17 mouse cellular contexts compared by ENCODE assay signal in genomic region chr5:75917231-75917630, GRCm38 (mm10).
DNase-seq lines count a peak whose midpoint lies in the region; ATAC-seq and TF ChIP-seq lines count a peak whose summit lies in the region.
"Had no signal": no experiment of that assay in that cellular context is flagged by ENCODE, and none has a peak within 500 bp of the region (broad histone marks: within the 10 kb centered on the region; RNA-seq: fewer than 3 reads in every experiment).

No protein-coding gene starts in this region.

- DNase-seq in heart, adult 8-10 months (ENCODE audit: low spot score) = peak; percentile 49
- DNase-seq in heart, postnatal 4 days = no peak
- peak; percentile 56 for DNase-seq in kidney, adult 2 months
- no peak for DNase-seq in lung, adult 2 months
- DNase-seq: adrenal gland, adult 2 months; adrenal gland, postnatal 25 days; cerebellum, adult 2 months; cerebellum, postnatal 10 days; forebrain, postnatal 0 days; gastrocnemius, postnatal 25 days; heart, postnatal 14 days had no signal

- H3K4me3 ChIP-seq in kidney, adult 2 months (ENCODE audit: insufficient read depth, low read depth, low read length) = no peak overlapping the region
- H3K4me3 ChIP-seq in kidney, embryonic 16.5 days (ENCODE audit: low read length) = no peak overlapping the region
- no peak overlapping the region for H3K4me3 ChIP-seq in lung, embryonic 16.5 days (ENCODE audit: low read length)
- no peak overlapping the region for H3K4me3 ChIP-seq in lung, adult 2 months (replicated peaks; ENCODE audit: extremely low read depth, low read depth, low read length)
- H3K4me3 ChIP-seq: embryonic facial prominence, embryonic 10.5 days; forebrain, embryonic 13.5 days; hindbrain, embryonic 15.5 days had no signal

- no peaks in the 10 kb centered on the region for H3K4me1 ChIP-seq in kidney, adult 2 months (ENCODE audit: control insufficient read depth, insufficient read depth, low read length)
- peaks cover 3% of the 10 kb centered on the region; the same call in 1 of the 2 replicates for H3K4me1 ChIP-seq in kidney, embryonic 16.5 days (ENCODE audit: insufficient read depth, low read length)
- H3K4me1 ChIP-seq in lung, embryonic 16.5 days (replicated peaks; ENCODE audit: control insufficient read depth, insufficient read depth, low read length) = no peaks in the 10 kb centered on the region; the same call in 1 of the 2 replicates
- peaks cover 4% of the 10 kb centered on the region; the same call in 1 of the 2 replicates for H3K4me1 ChIP-seq in lung, adult 2 months (ENCODE audit: control insufficient read depth, insufficient read depth, low read length)
- H3K4me1 ChIP-seq: forebrain, embryonic 13.5 days; hindbrain, embryonic 15.5 days had no signal

- H3K9me3 ChIP-seq in kidney, embryonic 16.5 days (ENCODE audit: low read length) = no peaks in the 10 kb centered on the region
- no peaks in the 10 kb centered on the region for H3K9me3 ChIP-seq in lung, embryonic 16.5 days (ENCODE audit: control insufficient read depth, low read length)
- H3K9me3 ChIP-seq: embryonic facial prominence, embryonic 10.5 days; forebrain, embryonic 13.5 days; hindbrain, embryonic 15.5 days had no signal

- TF ChIP-seq POLR2A in kidney, adult 2 months (IDR thresholded peaks at IDR 0.05; ENCODE audit: low read depth, low read length) = no peak
- no peak for TF ChIP-seq POLR2A in lung, adult 2 months (IDR thresholded peaks at IDR 0.05; ENCODE audit: borderline replicate concordance, extremely low read depth, low read depth, low read length)

- TF ChIP-seq CTCF in kidney, adult 2 months (conservative IDR thresholded peaks at IDR 0.05; ENCODE audit: insufficient read depth, insufficient read length, low read depth, low read length) = no peak
- TF ChIP-seq CTCF in lung, adult 2 months (IDR thresholded peaks at IDR 0.05; ENCODE audit: insufficient read depth, low read length) = no peak

- peak overlapping the region; percentile 88 for H3K27ac ChIP-seq in kidney, adult 2 months (ENCODE audit: insufficient read depth, low read depth, low read length)
- H3K27ac ChIP-seq in kidney, embryonic 16.5 days (ENCODE audit: low read length) = no peak overlapping the region; the same call in 1 of the 2 replicates
- peak overlapping the region; percentile 66; the same call in 1 of the 2 replicates for H3K27ac ChIP-seq in lung, embryonic 16.5 days (ENCODE audit: low read length)
- H3K27ac ChIP-seq: embryonic facial prominence, embryonic 10.5 days; forebrain, embryonic 13.5 days; hindbrain, embryonic 15.5 days had no signal

- no peak overlapping the region for H3K4me2 ChIP-seq in kidney, embryonic 16.5 days (replicated peaks; ENCODE audit: low read depth, low read length)
- no peak overlapping the region for H3K4me2 ChIP-seq in lung, embryonic 16.5 days (ENCODE audit: low read depth, low read length)
- H3K4me2 ChIP-seq: forebrain, embryonic 13.5 days; hindbrain, embryonic 15.5 days had no signal

- H3K27me3 ChIP-seq in kidney, adult 2 months (replicated peaks; ENCODE audit: control insufficient read depth, insufficient read depth, low read length) = no peaks in the 10 kb centered on the region
- no peaks in the 10 kb centered on the region for H3K27me3 ChIP-seq in kidney, embryonic 16.5 days (ENCODE audit: insufficient read depth, low read length)
- H3K27me3 ChIP-seq in lung, embryonic 16.5 days (ENCODE audit: control insufficient read depth, insufficient read depth, low read depth, low read length) = no peaks in the 10 kb centered on the region
- H3K27me3 ChIP-seq: forebrain, embryonic 13.5 days; hindbrain, embryonic 15.5 days had no signal

- 68% methylated on average over 4 of the region's 4 CpGs for WGBS in kidney, adult 2 months
- 83% methylated on average over 4 of the region's 4 CpGs for WGBS in kidney, embryonic 16.5 days
- 45% methylated on average over 4 of the region's 4 CpGs for WGBS in lung, embryonic 16.5 days
- WGBS in lung, adult 2 months = 36% methylated on average over 4 of the region's 4 CpGs

- no peak for ATAC-seq in kidney, embryonic 16.5 days (ENCODE audit: low FRiP score, low TSS enrichment)
- peak; percentile 17; the same call in 1 of the 2 replicates for ATAC-seq in lung, embryonic 16.5 days (ENCODE audit: low read depth)
- ATAC-seq: forebrain, embryonic 13.5 days; forebrain, postnatal 0 days; intestine, embryonic 16.5 days had no signal

- no peak overlapping the region for H3K9ac ChIP-seq in kidney, embryonic 16.5 days (replicated peaks; ENCODE audit: low read length)
- H3K9ac ChIP-seq in lung, embryonic 16.5 days (ENCODE audit: low read length) = no peak overlapping the region
- H3K9ac ChIP-seq: forebrain, embryonic 13.5 days; forebrain, postnatal 0 days; hindbrain, embryonic 15.5 days had no signal

- H3K36me3 ChIP-seq in kidney, adult 2 months (ENCODE audit: control insufficient read depth, insufficient read depth, low read length) = no peaks in the 10 kb centered on the region
- H3K36me3 ChIP-seq in kidney, embryonic 16.5 days (ENCODE audit: insufficient read depth, low read length) = no peaks in the 10 kb centered on the region
- no peaks in the 10 kb centered on the region for H3K36me3 ChIP-seq in lung, embryonic 16.5 days (ENCODE audit: control insufficient read depth, insufficient read depth, low read length)
- H3K36me3 ChIP-seq: embryonic facial prominence, embryonic 10.5 days; hindbrain, embryonic 15.5 days had no signal

Comparison
In these comparisons a context has a peak if more than half of its experiments do, and no peak if none do; other contexts are left out.
1. DNase-seq: peak in heart, adult 8-10 months (single experiment) and kidney, adult 2 months (single experiment); none in heart, postnatal 4 days (single experiment) and lung, adult 2 months (single experiment).